Mouse (Mus musculus) embryonic facial prominence, embryonic 14.5 days (tissue): Measurements from ENCODE around the gene Hist1h2bp. TPM values are rescaled to one million over a fixed set of nuclear protein-coding genes. Genes with fewer than 3 reads are reported as not detected.
"Not testable (repeated sequence)": the region's sequence is repeated elsewhere in the genome, so short reads cannot be mapped to it uniquely, and the experiment has no call there.

Source experiments
- ATAC-seq: fragments of 200-750 bp; cut with Nextera tagmentation; 2 replicates; pipeline ENCODE4 v1.8.0; 2017; ENCODE audit warnings: low read depth, moderate number of reproducible peaks, moderate TSS enrichment
- DNase-seq: peaks from one replicate; pipeline ENCODE4 v3.0.0-alpha.2; 2015; ENCODE audit warnings: low spot score
- H3K27ac ChIP-seq: fragments of 300-500 bp; sonication (generic); replicated peaks from 2 replicates; pipeline ENCODE4 v1.5.1; 2014; ENCODE audit warnings: low read depth, mild to moderate bottlenecking, low read length, moderate library complexity
- H3K27me3 ChIP-seq: fragments of 300-500 bp; sonication (generic); replicated peaks from 2 replicates; pipeline ENCODE4 v1.6.1; 2014; ENCODE audit warnings: low read length; ENCODE audit not compliant: control insufficient read depth, insufficient read depth
- H3K36me3 ChIP-seq: fragments of 300-500 bp; sonication (generic); 2 replicates; pipeline ENCODE4 v1.6.1; 2014; ENCODE audit warnings: low read length, mixed read lengths; ENCODE audit not compliant: control insufficient read depth, insufficient read depth
- H3K4me1 ChIP-seq: fragments of 300-500 bp; sonication (generic); 2 replicates; pipeline ENCODE4 v1.6.1; 2014; ENCODE audit warnings: antibody characterized with exemption, low read length; ENCODE audit not compliant: control insufficient read depth, insufficient read depth
- H3K4me2 ChIP-seq: fragments of 300-500 bp; sonication (generic); 2 replicates; pipeline ENCODE4 v1.6.1; 2014; ENCODE audit warnings: low read depth, mild to moderate bottlenecking, low read length, moderate library complexity, mixed read lengths
- H3K4me3 ChIP-seq: fragments of 300-500 bp; sonication (generic); 2 replicates; pipeline ENCODE4 v1.5.1; 2014; ENCODE audit warnings: low read depth, mild to moderate bottlenecking, low read length
- H3K9ac ChIP-seq: fragments of 300-500 bp; sonication (generic); 2 replicates; pipeline ENCODE4 v1.6.1; 2014; ENCODE audit warnings: low read depth, mild to moderate bottlenecking, low read length, moderate library complexity, mixed read lengths
- H3K9me3 ChIP-seq: fragments of 300-500 bp; sonication (generic); 2 replicates; pipeline ENCODE4 v1.6.1; 2016; ENCODE audit warnings: low read length; ENCODE audit not compliant: control insufficient read depth
- WGBS: fragments of 180-500 bp; shearing (Covaris S2); extraction: QIAGEN DNeasy Blood & Tissue Kit; methylation state at CpG from one replicate; pipeline ENCODE4 v1.1.7; 2014; 5-methylcytosine and 5-hydroxymethylcytosine counted together
- polyA plus RNA-seq: library from polyadenylated mRNA; unstranded; fragments of >200 nt; fragmentation: Nextera tagmentation; extraction: Ambion mirVana; gene quantifications from 2 replicates; pipeline ENCODE4 v1.2.1, GENCODE M21; 2014

Hist1h2bp gene
- polyA plus RNA-seq, 1 experiment from 2014 or later, result 0.61 TPM

DNA sequence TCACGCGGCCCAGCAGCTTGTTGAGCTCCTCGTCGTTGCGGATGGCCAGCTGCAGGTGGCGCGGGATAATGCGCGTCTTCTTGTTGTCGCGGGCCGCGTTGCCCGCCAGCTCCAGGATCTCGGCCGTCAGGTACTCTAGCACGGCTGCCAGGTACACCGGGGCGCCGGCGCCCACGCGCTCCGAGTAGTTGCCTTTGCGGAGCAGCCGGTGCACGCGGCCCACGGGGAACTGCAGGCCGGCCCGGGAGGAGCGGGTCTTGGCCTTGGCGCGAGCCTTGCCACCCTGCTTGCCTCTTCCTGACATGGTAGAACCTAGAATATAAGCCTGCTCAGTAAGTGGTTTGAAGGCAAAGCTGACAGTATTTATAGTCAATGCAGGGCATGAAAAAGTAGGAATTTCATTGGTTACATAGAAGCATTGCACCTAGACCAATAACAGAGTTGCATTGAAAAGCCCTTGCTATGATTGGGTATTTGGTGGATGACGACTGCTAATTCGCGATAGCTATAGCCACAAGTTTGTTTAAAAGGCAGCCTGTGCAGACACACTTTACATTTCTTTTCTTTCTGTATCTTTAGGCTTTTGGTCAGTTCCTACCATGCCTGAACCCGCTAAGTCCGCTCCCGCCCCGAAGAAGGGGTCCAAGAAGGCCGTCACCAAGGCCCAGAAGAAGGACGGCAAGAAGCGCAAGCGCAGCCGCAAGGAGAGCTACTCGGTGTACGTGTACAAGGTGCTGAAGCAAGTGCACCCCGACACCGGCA is 33.6 kb upstream of the Hist1h2bp start, which contains the start of the genes Hist1h2ak and Hist1h2bn:
Gene Hist1h2ak, minus strand, starts transcription at position 304 of the 762 bp plus-strand sequence.
Gene Hist1h2bn, plus strand, starts transcription at position 600 of the 762 bp plus-strand sequence.
- 1% methylated on average over 14 of the region's 50 CpGs for WGBS
- ATAC-seq, result peak; percentile 94
- DNase-seq, result peak; percentile 98

DNA sequence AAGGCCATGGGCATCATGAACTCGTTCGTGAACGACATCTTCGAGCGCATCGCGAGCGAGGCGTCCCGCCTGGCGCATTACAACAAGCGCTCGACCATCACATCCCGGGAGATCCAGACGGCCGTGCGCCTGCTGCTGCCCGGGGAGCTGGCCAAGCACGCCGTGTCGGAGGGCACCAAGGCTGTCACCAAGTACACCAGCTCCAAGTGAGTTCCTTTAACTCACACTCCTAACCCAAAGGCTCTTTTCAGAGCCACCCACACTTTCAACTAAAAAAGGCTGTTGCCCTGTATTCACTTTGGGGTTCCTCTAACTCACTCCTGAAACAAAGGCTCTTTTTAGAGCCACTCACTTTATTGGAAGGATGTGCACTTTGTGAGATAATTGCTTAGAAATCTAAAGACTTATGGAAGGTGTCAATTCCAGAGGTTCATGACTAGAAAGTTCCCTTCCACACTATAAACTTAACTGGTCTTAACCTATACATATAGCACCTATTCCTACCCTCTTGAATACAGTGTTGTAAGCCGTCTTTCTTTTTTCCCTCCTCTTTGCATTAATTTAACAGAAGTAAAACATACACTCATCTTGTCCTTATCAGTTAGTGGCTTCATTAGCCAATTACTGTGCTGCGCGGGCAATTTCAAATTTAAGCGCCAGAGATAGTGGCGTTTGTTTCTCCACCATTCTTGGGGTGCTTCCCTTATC is 32.8 kb upstream of the Hist1h2bp start:
- Histone ChIP-seq H3K4me2 (peak overlapping the region; percentile 76), H3K9ac (peak overlapping the region; percentile 67), H3K27ac (peak overlapping the region; percentile 92), H3K4me3 (peak overlapping the region; percentile 44)
- H3K9me3 ChIP-seq, H3K36me3 ChIP-seq, H3K4me1 ChIP-seq, H3K27me3 ChIP-seq, ATAC-seq: not testable (repeated sequence)
- WGBS, result 0% methylated on average over 14 of the region's 26 CpGs
- DNase-seq, result peak; percentile 64

More for the DNA sequence above, 33.6 kb upstream of the Hist1h2bp start, which contains the start of the genes Hist1h2ak and Hist1h2bn:
- H3K9me3 ChIP-seq, H3K27me3 ChIP-seq, H3K36me3 ChIP-seq: not testable (repeated sequence)
- peak within 1 kb of the TSS; percentile 92 for H3K27ac ChIP-seq
- peak within 1 kb of the TSS; percentile 76 for H3K4me2 ChIP-seq
- peaks cover 12% of the 10 kb centered on the region for H3K4me1 ChIP-seq
- peak within 1 kb of the TSS; percentile 70 for H3K9ac ChIP-seq
- peak within 1 kb of the TSS; percentile 44 for H3K4me3 ChIP-seq

DNA sequence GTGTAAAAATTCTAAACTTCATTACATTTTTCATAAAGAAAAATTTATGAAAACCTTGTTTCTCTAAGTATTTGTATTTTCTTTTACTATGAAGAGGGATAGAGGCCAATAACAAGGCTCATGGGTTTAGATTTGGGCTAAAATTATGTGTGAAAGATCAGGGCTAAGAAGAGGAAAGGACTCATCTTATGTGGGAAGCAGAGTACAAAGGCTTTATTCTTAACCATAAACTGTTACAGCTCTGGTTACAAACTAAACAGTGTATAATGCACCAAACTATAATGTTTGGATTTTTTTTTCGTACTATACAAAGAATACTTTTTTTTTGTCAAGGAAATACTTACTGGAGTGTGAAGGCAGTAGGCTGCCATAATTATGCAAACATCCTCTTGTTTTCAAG is 31.6 kb upstream of the Hist1h2bp start:
- DNase-seq (no peak), ATAC-seq (no peak)
- Histone ChIP-seq H3K27ac (no peak overlapping the region), H3K27me3 (no peaks in the 10 kb centered on the region), H3K4me1 (peaks cover 7% of the 10 kb centered on the region; the same call in 1 of the 2 replicates), H3K4me3 (no peak overlapping the region; the same call in 1 of the 2 replicates), H3K36me3 (no peaks in the 10 kb centered on the region), H3K9me3 (no peaks in the 10 kb centered on the region), H3K4me2 (peak overlapping the region; percentile 65), H3K9ac (no peak overlapping the region; the same call in 1 of the 2 replicates)
- WGBS, result 52% methylated on average over 1 of the region's 1 CpGs

DNA sequence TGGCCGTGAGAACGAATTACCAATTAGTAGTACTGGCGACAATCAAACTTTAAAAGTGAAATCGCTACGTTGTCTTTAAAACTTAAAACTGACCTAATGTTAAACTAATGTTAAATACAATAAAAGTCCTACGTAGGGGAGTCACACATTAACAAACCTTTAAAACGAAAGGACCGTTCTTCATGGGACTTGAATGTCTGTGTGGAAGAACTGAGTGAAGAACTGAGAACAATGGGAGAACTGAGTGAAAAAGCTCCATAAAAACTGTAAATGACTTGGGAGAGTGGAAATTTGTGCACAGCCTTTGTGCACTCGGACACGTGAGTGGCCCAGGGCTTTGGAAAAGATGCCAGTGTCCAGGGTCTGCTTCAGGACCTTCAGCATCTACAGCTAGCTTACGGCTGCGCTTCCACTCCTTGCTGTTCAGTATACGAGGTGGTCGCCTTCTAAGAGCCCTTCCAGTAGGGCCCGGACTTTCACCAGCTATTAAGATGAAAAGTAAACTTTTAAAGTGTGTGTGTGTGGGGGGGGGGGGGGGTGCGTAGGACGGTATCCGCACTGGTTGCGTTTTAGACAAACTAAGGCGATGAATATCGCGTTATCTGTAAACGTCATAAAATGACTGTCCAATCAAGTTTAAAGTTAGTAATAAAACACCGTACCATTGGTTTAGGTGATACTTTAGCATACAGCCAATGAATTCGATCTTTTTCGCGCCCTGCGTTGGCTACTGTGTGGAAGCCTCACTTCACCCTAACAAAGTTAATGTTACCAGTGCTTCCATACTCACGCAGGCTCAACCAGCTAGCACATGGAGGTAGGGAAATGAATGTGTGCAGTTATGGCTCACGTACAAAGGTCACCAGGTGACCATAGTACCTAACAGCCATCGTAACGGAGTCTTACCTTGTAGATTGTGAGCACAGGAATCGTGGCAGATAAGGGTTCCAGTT is 8.2 kb upstream of the Hist1h2bp start:
- peak; percentile 91 for ATAC-seq
- Histone ChIP-seq H3K9ac (peak overlapping the region; percentile 87), H3K4me3 (peak overlapping the region; percentile 58), H3K27ac (peak overlapping the region; percentile 97), H3K36me3 (no peaks in the 10 kb centered on the region), H3K4me1 (peaks cover 22% of the 10 kb centered on the region), H3K4me2 (peak overlapping the region; percentile 91), H3K27me3 (no peaks in the 10 kb centered on the region), H3K9me3 (no peaks in the 10 kb centered on the region)
- peak; percentile 98 for DNase-seq
- 4% methylated on average over 31 of the region's 33 CpGs for WGBS

DNA sequence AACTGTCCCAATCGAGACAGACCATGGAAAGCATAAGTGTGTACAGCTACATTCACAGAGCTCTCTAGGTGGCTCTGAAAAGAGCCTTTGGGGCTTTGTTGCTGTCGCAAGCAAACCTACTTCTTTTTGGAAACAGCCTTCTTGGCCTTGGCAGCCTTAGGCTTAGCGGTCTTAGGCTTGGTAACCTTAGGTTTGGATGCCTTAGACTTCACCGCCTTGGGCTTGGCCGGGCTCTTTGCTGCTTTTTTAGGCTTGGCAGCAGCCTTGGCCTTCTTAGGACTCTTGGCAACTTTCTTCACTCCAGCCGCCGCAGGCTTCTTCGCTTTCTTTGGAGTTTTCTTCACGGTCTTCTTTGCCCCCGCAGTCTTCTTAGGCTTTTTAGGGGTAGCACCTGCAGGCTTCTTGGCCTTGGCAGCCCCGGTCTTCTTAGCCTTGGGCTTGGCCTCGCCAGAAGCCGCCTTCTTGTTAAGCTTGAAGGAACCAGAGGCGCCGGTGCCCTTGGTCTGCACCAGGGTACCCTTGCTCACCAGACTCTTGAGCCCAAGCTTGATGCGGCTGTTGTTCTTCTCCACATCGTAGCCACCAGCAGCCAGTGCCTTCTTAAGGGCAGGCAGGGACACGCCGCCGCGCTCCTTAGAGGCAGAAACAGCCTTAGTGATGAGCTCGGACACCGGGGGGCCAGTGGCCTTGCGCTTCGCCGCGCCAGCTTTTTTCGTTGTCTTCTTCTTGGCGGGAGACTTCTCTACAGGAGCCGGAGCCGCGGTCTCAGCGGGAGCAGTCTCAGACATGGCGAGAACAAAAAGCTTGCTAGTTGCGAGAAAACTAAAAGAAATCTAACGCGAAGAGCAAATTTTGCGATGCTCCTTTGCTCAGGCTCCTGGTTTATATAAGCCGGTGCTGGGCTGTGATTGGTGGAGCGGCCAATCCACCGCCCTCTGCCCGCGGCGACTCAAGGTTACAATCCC is 7.2 kb upstream of the Hist1h2bp start, which contains the start of gene Hist1h1b:
Gene Hist1h1b, minus strand, starts transcription at position 859 of the 965 bp plus-strand sequence.
- under 1% methylated on average over 44 of the region's 44 CpGs for WGBS
- H3K27ac ChIP-seq, result peak within 1 kb of the TSS; percentile 97
- no peaks in the 10 kb centered on the region for H3K9me3 ChIP-seq
- no peaks in the 10 kb centered on the region for H3K36me3 ChIP-seq
- DNase-seq (peak; percentile 92), ATAC-seq (peak; percentile 48)
- H3K4me3 ChIP-seq, result peak within 1 kb of the TSS; percentile 58
- H3K27me3 ChIP-seq, result no peaks in the 10 kb centered on the region
- H3K9ac ChIP-seq, result peak within 1 kb of the TSS; percentile 87
- peak within 1 kb of the TSS; percentile 91 for H3K4me2 ChIP-seq
- H3K4me1 ChIP-seq, result peaks cover 27% of the 10 kb centered on the region

DNA sequence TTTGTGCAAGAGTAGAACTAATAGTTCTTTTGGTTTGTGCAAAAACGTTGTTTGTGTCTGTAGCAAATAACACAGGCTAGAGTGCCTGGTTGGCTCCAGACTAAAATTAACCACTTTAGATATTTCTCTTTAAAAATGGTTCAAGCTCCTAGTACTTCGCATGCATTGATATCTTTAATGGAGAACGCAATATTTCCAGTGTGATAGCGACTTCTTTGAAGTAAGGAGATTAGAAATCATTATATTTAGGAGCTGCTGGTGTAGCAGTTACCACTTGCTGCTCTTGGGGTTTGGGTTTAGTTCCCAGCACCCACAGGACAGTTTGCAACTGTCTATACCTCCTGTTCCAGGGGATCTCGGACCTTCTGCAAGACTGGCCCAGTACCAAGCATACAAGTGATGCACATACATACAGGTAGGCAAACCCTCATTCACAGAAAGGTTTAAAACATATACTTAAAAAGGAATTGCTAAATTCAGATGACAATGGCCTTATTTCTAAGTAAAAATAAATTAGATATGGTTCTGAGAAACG is 6.2 kb upstream of the Hist1h2bp start:
- ATAC-seq (no peak), DNase-seq (no peak)
- Histone ChIP-seq H3K4me2 (peak overlapping the region; percentile 91), H3K4me1 (peaks cover 31% of the 10 kb centered on the region), H3K9ac (peak overlapping the region; percentile 87), H3K4me3 (peak overlapping the region; percentile 58), H3K9me3 (no peaks in the 10 kb centered on the region), H3K27ac (peak overlapping the region; percentile 97), H3K36me3 (no peaks in the 10 kb centered on the region), H3K27me3 (no peaks in the 10 kb centered on the region)
- WGBS, result 41% methylated on average over 6 of the region's 6 CpGs

DNA sequence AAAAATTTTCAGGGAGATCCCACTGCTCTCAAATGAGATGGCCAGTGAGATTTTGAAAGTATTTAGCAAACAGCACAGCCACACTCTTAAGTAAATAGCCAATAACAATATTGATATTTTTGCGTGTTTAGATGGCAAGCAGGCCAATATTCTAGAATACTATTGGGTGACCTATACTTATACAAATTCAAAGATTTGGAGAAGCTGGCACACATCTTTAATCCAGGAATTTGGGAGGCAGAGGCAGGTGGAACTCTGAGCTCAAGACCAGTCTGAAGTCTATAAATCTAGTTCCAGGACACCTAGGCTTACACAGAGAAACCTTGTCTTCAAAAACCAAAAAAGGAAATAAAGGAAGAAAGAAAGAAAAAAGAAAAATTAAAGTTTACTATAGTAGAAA is 5.6 kb upstream of the Hist1h2bp start:
- Histone ChIP-seq H3K27ac (peak overlapping the region; percentile 97; the same call in 1 of the 2 replicates), H3K9ac (no peak overlapping the region), H3K4me3 (no peak overlapping the region), H3K4me2 (peak overlapping the region; percentile 7; the same call in 1 of the 2 replicates), H3K9me3 (no peaks in the 10 kb centered on the region), H3K27me3 (no peaks in the 10 kb centered on the region), H3K36me3 (no peaks in the 10 kb centered on the region), H3K4me1 (peaks cover 34% of the 10 kb centered on the region)
- WGBS, result 87% methylated on average over 1 of the region's 1 CpGs
- ATAC-seq (no peak), DNase-seq (no peak)
